Mouse (Mus musculus) central nervous system, embryonic 14 days (tissue): ENCODE measurements around the gene Mmgt2. TPM values are rescaled to one million over a fixed set of nuclear protein-coding genes. Genes with fewer than 3 reads are reported as not detected.

ENCODE experiments used
- polyA plus RNA-seq: library from polyadenylated mRNA; depleted of rRNA; stranded (reverse); fragments of >200 nt; gene quantifications from 2 replicates; pipeline ENCODE4 v1.2.3, GENCODE M21; 2012; rRNA removed

Gene Mmgt2
- polyA plus RNA-seq: 35.2 and 38.2 TPM in 2 replicates

DNA sequence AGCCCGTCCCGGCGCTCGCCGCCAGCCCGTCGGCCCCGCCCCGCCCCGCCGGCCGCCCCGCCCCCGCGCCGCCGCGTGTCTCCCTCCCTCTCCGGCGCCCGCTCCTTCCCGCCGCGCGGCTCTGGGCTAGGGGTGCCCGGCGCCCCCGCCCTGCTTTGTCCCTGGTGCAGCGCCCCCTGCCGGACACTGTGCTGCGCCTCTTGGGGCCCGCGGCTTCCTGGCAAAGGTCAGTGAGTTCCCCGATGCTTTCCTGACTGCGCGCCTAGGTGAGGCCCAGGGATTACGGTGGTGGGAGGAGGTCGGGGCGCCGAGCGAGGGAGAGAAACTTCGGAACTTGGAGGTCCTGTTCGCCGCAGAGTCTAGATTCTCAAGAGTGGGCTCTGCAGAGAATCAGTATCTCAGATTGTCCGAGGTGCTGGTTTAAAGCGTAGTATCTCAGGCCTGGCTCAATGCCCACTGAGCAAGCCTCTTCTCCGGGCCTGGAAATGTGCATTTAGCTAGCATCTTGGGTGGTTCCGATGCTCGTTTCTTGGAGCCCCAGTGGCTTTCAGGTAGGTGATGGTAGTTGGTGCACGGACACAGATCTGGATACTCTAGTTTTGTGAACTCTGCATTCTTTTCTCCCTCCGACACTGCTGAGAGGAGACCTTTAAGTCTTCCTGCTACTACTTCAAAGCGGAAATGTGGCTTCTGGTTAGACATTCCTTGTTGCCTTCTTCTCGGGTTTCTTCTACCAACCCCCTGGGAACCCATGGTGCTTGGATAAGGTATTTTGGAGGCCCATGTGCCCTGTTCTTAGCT, at the start of gene Mmgt2:
Gene Mmgt2 (plus strand): TSS at position 74 of the 801 bp plus-strand sequence.

DNA sequence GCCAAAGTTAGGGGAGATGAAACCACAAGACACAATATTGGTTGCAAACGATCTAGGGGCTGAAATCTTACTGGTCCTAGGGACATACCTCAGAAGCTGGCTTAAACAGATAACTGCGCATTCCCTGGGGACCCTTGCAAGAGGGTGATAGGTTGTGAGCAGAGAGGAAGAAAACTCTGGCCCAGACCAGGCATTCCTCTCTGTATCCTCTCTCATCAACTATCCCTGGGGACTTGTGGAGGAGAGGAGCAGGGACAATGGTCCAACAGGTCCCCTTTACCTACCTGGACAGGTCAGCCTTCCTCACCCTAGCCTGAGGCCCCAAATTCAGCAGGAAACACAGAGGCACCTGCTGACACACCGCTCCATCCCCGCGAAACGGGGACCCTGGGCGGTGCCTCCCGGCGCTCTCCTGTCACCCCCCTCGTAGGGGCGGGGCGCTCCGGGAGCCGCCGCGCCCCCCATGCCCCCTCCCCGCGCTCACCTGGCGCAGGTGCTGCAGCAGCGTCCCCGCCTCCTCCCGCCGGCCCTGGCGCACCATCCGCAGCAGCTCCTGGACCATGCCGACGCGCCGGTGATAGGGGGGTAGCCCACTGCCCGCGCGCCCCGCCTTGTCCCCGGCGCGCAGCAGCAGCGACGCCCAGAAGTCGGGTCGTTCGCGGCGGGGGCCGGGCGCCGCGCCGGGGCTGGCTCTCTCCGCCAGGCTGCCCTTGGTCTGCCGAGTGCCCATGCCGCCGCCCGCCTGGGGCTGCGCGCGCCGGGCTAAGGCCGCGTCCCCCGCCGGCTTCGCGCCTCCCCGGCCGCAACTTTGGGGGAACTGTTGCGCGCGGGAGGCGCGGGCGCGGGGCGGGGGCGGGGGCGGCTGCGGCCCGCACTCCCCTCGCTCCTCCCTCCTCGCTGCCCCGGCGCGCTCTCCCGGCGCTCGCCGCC, 538 bp upstream of the Mmgt2 start, which contains the start of gene Lrrc75a:
Gene Lrrc75a (minus strand): TSS at position 863 of the 930 bp plus-strand sequence.

Other genes with a start within 250 kb of the Mmgt2 start
- 6.1 and 7.8 TPM in 2 replicates for gene Pigl, start 190.2 kb upstream of the Mmgt2 start, polyA plus RNA-seq
- 148 and 152 TPM in 2 replicates for gene Ncor1, start 190.1 kb upstream of the Mmgt2 start, polyA plus RNA-seq
- 113 and 149 TPM in 2 replicates for gene Cenpv, start 109.4 kb upstream of the Mmgt2 start, polyA plus RNA-seq
- 3,973 and 4,569 TPM in 2 replicates for gene Ubb, start 97.5 kb upstream of the Mmgt2 start, polyA plus RNA-seq
- gene Trpv2, start 74.2 kb upstream of the Mmgt2 start, polyA plus RNA-seq: 16.4 and 18.8 TPM in 2 replicates
- gene Lrrc75a, start 141 bp upstream of the Mmgt2 start, polyA plus RNA-seq: 15.6 and 16.8 TPM in 2 replicates
- gene Zfp287, start 83.2 kb downstream of the Mmgt2 start, polyA plus RNA-seq: 14.9 TPM in 2 replicates
- gene Gm10428, start 104.4 kb downstream of the Mmgt2 start, polyA plus RNA-seq: not detected in 2 replicates
- 21.9 and 23.1 TPM in 2 replicates for gene Zfp286, start 140.8 kb downstream of the Mmgt2 start, polyA plus RNA-seq
- gene Trim16, start 171.6 kb downstream of the Mmgt2 start, polyA plus RNA-seq: 3.8 and 5.7 TPM in 2 replicates
- gene Fbxw10, start 198.4 kb downstream of the Mmgt2 start, polyA plus RNA-seq: 0.33 and 0.43 TPM in 2 replicates
- 29.2 and 31.8 TPM in 2 replicates for gene Tvp23b, start 230.8 kb downstream of the Mmgt2 start, polyA plus RNA-seq